Mouse (Mus musculus) neural tube, embryonic 13.5 days (tissue): ENCODE data around the gene Tecpr1. TPM values are rescaled to one million over a fixed set of nuclear protein-coding genes. Genes with fewer than 3 reads are reported as not detected.
A peak's percentile ranks its signal among the peaks of the same experiment; 100 is the strongest.

Source experiments
- ATAC-seq: fragments of 200-750 bp; cut with Nextera tagmentation; 2 replicates; pipeline ENCODE4 v1.8.0; 2017; ENCODE audit warnings: low read depth, mild to moderate bottlenecking, moderate TSS enrichment, moderate library complexity
- H3K27ac ChIP-seq: fragments of 300-500 bp; sonication (generic); replicated peaks from 2 replicates; pipeline ENCODE4 v1.5.1; 2015; ENCODE audit warnings: moderate library complexity, mild to moderate bottlenecking, inconsistent platforms
- H3K27me3 ChIP-seq: fragments of 300-500 bp; sonication (generic); 2 replicates; pipeline ENCODE4 v1.6.1; 2015; ENCODE audit warnings: mild to moderate bottlenecking, inconsistent platforms
- H3K36me3 ChIP-seq: fragments of 300-500 bp; sonication (generic); 2 replicates; pipeline ENCODE4 v1.6.1; 2015; ENCODE audit warnings: mild to moderate bottlenecking, inconsistent platforms
- H3K4me1 ChIP-seq: fragments of 300-500 bp; sonication (generic); replicated peaks from 2 replicates; pipeline ENCODE4 v1.6.1; 2015; ENCODE audit warnings: inconsistent platforms
- H3K4me2 ChIP-seq: fragments of 300-500 bp; sonication (generic); 2 replicates; pipeline ENCODE4 v1.6.1; 2015; ENCODE audit warnings: inconsistent platforms, mild to moderate bottlenecking, moderate library complexity
- H3K4me3 ChIP-seq: fragments of 300-500 bp; sonication (generic); 2 replicates; pipeline ENCODE4 v1.5.1; 2015; ENCODE audit warnings: mild to moderate bottlenecking, inconsistent platforms
- H3K9ac ChIP-seq: fragments of 300-500 bp; sonication (generic); 2 replicates; pipeline ENCODE4 v1.6.1; 2015; ENCODE audit warnings: moderate library complexity, mild to moderate bottlenecking, inconsistent platforms
- H3K9me3 ChIP-seq: fragments of 300-500 bp; sonication (generic); 2 replicates; pipeline ENCODE4 v1.6.1; 2016; ENCODE audit warnings: inconsistent platforms
- WGBS: fragments of 180-500 bp; shearing (Covaris S2); methylation state at CpG from one replicate; pipeline ENCODE4 v1.1.7; 2015; 5-methylcytosine and 5-hydroxymethylcytosine counted together
- polyA plus RNA-seq: library from polyadenylated mRNA; unstranded; fragments of >200 nt; fragmentation: Nextera tagmentation; extraction: Ambion mirVana; gene quantifications from 2 replicates; pipeline ENCODE4 v1.2.1, GENCODE M21; 2015

Gene Tecpr1
- polyA plus RNA-seq: 41.5 TPM in 2 replicates

GRCm38 (mm10) chr5:144223503-144223862 lies at the start of gene Tecpr1:
TSS of gene Tecpr1 (minus strand) at chr5:144223615.
- WGBS: under 1% methylated on average over 32 of the region's 37 CpGs
- peak; percentile 98 for ATAC-seq
- peak within 1 kb of the TSS; percentile 84 for H3K27ac ChIP-seq

DNA sequence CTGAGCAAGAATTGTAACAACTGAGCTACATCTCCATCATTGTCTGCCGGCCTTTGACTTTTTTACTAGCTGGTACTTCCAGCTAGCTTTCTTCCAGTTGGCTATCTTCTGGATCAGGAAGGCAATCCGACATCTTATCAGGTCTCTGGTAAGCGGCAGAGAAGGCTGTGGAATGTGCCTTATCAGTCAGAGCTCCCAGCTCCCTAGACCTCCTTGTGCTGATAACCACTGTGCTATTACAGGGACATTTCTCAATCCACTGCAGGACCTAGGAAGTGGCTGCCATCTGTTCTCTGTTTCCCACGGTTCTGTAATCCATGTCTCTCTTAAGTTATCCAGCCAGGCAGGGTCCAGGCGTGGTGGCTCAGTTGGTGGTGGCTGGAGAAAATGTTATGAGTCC lies 48.4 kb upstream of the Tecpr1 start:
- Histone ChIP-seq H3K36me3 (peaks cover 15% of the 10 kb centered on the region), H3K27me3 (no peaks in the 10 kb centered on the region), H3K4me2 (no peak overlapping the region), H3K4me3 (no peak overlapping the region), H3K4me1 (peaks cover 12% of the 10 kb centered on the region), H3K9me3 (no peaks in the 10 kb centered on the region), H3K9ac (no peak overlapping the region), H3K27ac (no peak overlapping the region)
- no peak for ATAC-seq
- WGBS: 87% methylated on average over 5 of the region's 5 CpGs

More at GRCm38 (mm10) chr5:144223503-144223862, at the start of gene Tecpr1:
- Histone ChIP-seq H3K4me2 (peak within 1 kb of the TSS; percentile 92), H3K4me3 (peak within 1 kb of the TSS; percentile 82), H3K36me3 (peaks cover 6% of the 10 kb centered on the region), H3K9ac (peak within 1 kb of the TSS; percentile 87), H3K9me3 (no peaks in the 10 kb centered on the region), H3K4me1 (peaks cover 44% of the 10 kb centered on the region), H3K27me3 (no peaks in the 10 kb centered on the region)

- no peak overlapping the region for H3K27ac ChIP-seq
- H3K9ac ChIP-seq: no peak overlapping the region
- no peak for ATAC-seq
- no peak overlapping the region for H3K4me2 ChIP-seq
- no peaks in the 10 kb centered on the region for H3K27me3 ChIP-seq
- 86% methylated on average over 3 of the region's 3 CpGs for WGBS
- H3K9me3 ChIP-seq: no peaks in the 10 kb centered on the region
- H3K4me3 ChIP-seq: no peak overlapping the region
- peaks cover 12% of the 10 kb centered on the region for H3K4me1 ChIP-seq
- peaks cover 21% of the 10 kb centered on the region for H3K36me3 ChIP-seq
Observed at GRCm38 (mm10) chr5:144271118-144271517, 47.7 kb upstream of the Tecpr1 start.

DNA sequence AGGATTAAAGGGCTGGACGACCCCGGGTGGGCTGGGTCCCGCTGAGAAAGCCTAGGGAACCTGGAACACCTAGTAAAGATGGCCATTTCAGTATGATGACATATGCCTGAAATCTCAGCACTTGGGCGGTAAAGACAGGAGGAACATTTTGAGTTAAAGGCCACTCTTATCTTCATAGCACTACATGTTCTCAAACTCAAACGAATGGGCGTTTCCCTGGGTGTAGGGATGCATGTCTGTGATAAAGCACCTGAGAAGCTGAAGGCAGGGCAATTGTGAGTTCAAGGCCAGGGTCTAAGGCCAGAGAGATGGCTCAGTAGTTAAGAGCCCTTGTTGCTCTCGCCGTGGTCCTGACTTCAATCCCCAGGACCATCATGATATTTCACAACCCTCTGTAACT lies 47.0 kb upstream of the Tecpr1 start:
- H3K9me3 ChIP-seq: no peaks in the 10 kb centered on the region
- no peak overlapping the region for H3K27ac ChIP-seq
- H3K4me3 ChIP-seq: no peak overlapping the region
- H3K9ac ChIP-seq: no peak overlapping the region
- ATAC-seq: no peak
- peaks cover 26% of the 10 kb centered on the region for H3K36me3 ChIP-seq
- no peaks in the 10 kb centered on the region for H3K27me3 ChIP-seq
- H3K4me2 ChIP-seq: no peak overlapping the region
- WGBS: 93% methylated on average over 8 of the region's 8 CpGs
- H3K4me1 ChIP-seq: peaks cover 12% of the 10 kb centered on the region

DNA sequence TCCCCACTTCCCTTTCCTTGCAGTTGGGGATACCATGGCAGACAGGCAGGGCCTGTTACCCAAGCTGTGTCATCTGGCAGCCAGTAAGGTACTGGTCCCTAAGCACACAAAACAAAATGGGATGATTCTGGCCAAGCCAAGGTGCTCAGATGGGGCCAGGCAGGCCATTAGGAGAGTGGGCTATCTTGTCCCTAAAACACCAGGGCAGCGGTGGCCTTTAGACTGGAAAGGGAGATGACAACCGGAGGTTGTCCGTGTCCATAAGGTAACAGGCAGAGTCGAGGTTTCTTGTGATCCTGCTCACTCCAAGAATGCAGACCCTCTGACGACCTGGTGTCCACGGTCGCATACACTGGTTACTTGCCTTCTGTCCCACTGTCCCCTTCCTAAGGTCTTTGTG lies 46.5 kb upstream of the Tecpr1 start:
- 94% methylated on average over 7 of the region's 7 CpGs for WGBS
- no peak overlapping the region for H3K4me3 ChIP-seq
- peaks cover 12% of the 10 kb centered on the region for H3K4me1 ChIP-seq
- H3K9me3 ChIP-seq: no peaks in the 10 kb centered on the region
- peaks cover 29% of the 10 kb centered on the region for H3K36me3 ChIP-seq
- no peak for ATAC-seq
- no peak overlapping the region for H3K9ac ChIP-seq
- no peak overlapping the region for H3K27ac ChIP-seq
- no peaks in the 10 kb centered on the region for H3K27me3 ChIP-seq
- H3K4me2 ChIP-seq: no peak overlapping the region

GRCm38 (mm10) chr5:144267535-144268241 lies 44.3 kb upstream of the Tecpr1 start:
- H3K9me3 ChIP-seq: no peaks in the 10 kb centered on the region
- WGBS: 75% methylated on average over 8 of the region's 8 CpGs
- H3K4me2 ChIP-seq: no peak overlapping the region
- no peak overlapping the region for H3K27ac ChIP-seq
- H3K4me1 ChIP-seq: peaks cover 11% of the 10 kb centered on the region
- peak; percentile 19; the same call in 1 of the 2 replicates for ATAC-seq
- no peaks in the 10 kb centered on the region for H3K27me3 ChIP-seq
- no peak overlapping the region for H3K4me3 ChIP-seq
- peaks cover 41% of the 10 kb centered on the region for H3K36me3 ChIP-seq
- H3K9ac ChIP-seq: no peak overlapping the region

DNA sequence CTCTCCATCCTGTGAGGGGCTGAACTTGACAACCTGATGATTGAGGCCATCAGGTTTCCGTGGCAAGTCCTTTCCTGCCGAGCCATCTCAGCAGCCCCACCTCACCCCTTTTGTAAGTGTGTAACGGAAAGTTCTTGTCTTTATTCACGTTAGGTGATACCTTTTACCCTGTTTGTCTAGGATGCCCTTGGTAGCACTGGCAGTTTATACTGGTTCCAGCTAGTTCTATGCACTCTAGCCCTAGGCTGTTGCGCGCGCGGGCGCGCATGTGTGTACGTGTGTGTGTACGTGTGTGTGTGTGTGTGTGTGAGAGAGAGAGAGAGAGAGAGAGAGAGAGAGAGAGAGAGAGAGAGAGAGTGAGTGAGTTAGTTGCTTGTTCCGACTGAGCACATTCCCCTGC lies 40.1 kb upstream of the Tecpr1 start:
- H3K27me3 ChIP-seq: no peaks in the 10 kb centered on the region
- WGBS: 88% methylated on average over 13 of the region's 13 CpGs
- no peak overlapping the region for H3K27ac ChIP-seq
- no peaks in the 10 kb centered on the region for H3K9me3 ChIP-seq
- H3K4me3 ChIP-seq: no peak overlapping the region
- no peak overlapping the region for H3K4me2 ChIP-seq
- H3K36me3 ChIP-seq: peaks cover 60% of the 10 kb centered on the region
- H3K4me1 ChIP-seq: peaks cover 41% of the 10 kb centered on the region
- no peak for ATAC-seq
- no peak overlapping the region for H3K9ac ChIP-seq

DNA sequence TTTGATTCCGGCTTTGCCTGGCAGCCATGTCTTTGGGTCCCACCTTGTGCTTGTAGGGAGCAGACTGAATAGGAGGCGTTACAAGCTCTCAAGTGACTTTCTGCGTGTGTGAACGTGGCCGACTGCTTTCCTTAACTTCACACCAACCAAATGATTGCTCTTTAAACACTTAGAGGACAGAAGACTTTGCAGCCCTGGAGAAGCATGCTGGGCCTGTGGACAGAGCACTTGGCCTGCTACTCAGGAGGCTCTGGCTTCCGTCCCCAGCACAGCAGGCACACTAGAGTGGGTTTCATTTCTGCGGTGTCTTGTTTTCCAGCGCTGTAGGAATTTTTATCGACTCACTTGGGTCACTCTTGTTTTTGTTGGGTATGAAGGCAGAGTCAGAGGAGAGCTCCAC lies 39.7 kb upstream of the Tecpr1 start:
- H3K4me3 ChIP-seq: no peak overlapping the region
- H3K36me3 ChIP-seq: peaks cover 59% of the 10 kb centered on the region
- no peak for ATAC-seq
- H3K9ac ChIP-seq: no peak overlapping the region
- 82% methylated on average over 9 of the region's 9 CpGs for WGBS
- H3K27me3 ChIP-seq: no peaks in the 10 kb centered on the region
- H3K9me3 ChIP-seq: no peaks in the 10 kb centered on the region
- H3K4me2 ChIP-seq: no peak overlapping the region
- H3K27ac ChIP-seq: no peak overlapping the region
- H3K4me1 ChIP-seq: peaks cover 45% of the 10 kb centered on the region

- Histone ChIP-seq H3K4me3 (no peak overlapping the region), H3K27ac (no peak overlapping the region), H3K4me2 (no peak overlapping the region), H3K27me3 (no peaks in the 10 kb centered on the region), H3K36me3 (peaks cover 52% of the 10 kb centered on the region), H3K9ac (no peak overlapping the region), H3K9me3 (no peaks in the 10 kb centered on the region), H3K4me1 (peaks cover 51% of the 10 kb centered on the region)
- WGBS: 93% methylated on average over 5 of the region's 5 CpGs
- ATAC-seq: no peak
Observed at GRCm38 (mm10) chr5:144261829-144262228, 38.4 kb upstream of the Tecpr1 start.

DNA sequence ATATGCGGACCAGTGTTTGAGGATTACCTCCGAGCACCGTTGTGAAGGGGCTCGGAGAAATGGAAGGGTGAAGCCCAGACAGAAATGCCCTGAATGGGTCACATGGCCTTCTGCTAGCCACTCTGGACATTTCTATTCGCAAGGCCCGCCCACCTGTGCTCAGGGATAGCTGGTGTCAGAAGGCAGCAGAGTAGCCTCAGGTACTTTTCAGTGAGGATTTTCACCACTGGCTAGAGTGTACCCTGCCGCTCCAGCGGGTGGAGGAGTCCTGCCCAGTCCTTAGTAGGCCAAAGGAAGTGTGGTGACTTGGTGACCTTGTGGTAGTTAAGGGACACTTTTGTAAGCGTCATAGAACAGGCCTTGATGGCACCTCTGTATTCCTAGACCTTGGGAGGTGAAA lies 37.9 kb upstream of the Tecpr1 start:
- peaks cover 47% of the 10 kb centered on the region for H3K36me3 ChIP-seq
- H3K4me3 ChIP-seq: no peak overlapping the region
- H3K9ac ChIP-seq: no peak overlapping the region
- H3K9me3 ChIP-seq: no peaks in the 10 kb centered on the region
- H3K4me2 ChIP-seq: no peak overlapping the region
- H3K27me3 ChIP-seq: no peaks in the 10 kb centered on the region
- H3K4me1 ChIP-seq: peaks cover 56% of the 10 kb centered on the region
- WGBS: 86% methylated on average over 9 of the region's 9 CpGs
- ATAC-seq: no peak
- no peak overlapping the region for H3K27ac ChIP-seq

GRCm38 (mm10) chr5:144260464-144260863 lies 37.0 kb upstream of the Tecpr1 start:
- Histone ChIP-seq H3K9me3 (no peaks in the 10 kb centered on the region), H3K27ac (no peak overlapping the region), H3K4me1 (peaks cover 62% of the 10 kb centered on the region), H3K9ac (no peak overlapping the region), H3K4me2 (no peak overlapping the region), H3K27me3 (no peaks in the 10 kb centered on the region), H3K36me3 (peaks cover 40% of the 10 kb centered on the region), H3K4me3 (no peak overlapping the region)
- WGBS: 87% methylated on average over 8 of the region's 8 CpGs
- no peak for ATAC-seq

DNA sequence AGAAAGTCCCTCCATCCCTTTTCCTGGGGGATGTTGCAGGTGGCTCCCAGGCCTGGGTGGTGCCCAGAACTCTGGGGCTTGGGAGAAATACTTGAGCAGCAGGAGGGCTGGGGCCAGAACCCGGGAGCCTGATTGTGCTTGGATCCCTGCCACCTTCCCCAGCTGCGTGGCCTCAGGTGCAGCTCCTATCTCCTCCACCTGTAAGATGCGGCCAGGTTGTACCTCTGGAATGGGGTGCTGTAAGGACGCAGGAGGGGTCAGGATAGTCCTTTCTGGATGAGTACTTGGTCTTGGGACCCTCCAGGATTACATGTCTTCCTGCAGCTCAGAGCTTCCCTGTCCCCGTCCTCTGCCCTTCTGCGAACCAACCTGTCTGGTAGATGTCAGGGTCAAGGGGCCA lies 35.8 kb upstream of the Tecpr1 start:
- no peak overlapping the region for H3K4me3 ChIP-seq
- 74% methylated on average over 6 of the region's 6 CpGs for WGBS
- H3K9me3 ChIP-seq: no peaks in the 10 kb centered on the region
- no peak overlapping the region for H3K27ac ChIP-seq
- no peaks in the 10 kb centered on the region for H3K27me3 ChIP-seq
- peaks cover 30% of the 10 kb centered on the region for H3K36me3 ChIP-seq
- H3K4me1 ChIP-seq: peaks cover 67% of the 10 kb centered on the region
- no peak for ATAC-seq
- peak overlapping the region; percentile 97 for H3K9ac ChIP-seq
- H3K4me2 ChIP-seq: peak overlapping the region; percentile 66

DNA sequence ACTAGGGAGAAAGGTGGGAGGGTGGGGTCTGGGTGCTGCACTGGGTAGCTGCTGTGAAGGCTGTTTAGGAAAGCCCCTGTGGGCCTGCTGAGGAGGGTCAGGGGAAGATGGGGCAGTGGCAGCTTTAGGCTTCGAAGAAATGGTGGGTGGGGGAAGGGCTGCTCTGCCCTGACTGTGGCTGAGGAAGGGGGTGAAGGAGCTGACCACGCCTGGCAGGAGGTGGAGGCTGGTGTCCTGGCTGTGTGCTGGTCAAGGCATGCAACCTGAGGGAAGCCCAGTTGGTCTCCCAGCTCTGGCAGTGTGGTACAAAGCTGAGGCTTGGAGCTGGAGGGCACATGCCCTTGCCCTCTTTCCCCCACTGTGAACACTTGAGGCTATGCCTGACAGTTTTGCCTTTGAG lies 35.3 kb upstream of the Tecpr1 start:
- peak overlapping the region; percentile 97 for H3K9ac ChIP-seq
- ATAC-seq: no peak
- H3K9me3 ChIP-seq: no peaks in the 10 kb centered on the region
- 12% methylated on average over 2 of the region's 2 CpGs for WGBS
- peak overlapping the region; percentile 66 for H3K4me2 ChIP-seq
- H3K27ac ChIP-seq: no peak overlapping the region
- H3K4me3 ChIP-seq: peak overlapping the region; percentile 98; the same call in 1 of the 2 replicates
- no peaks in the 10 kb centered on the region for H3K27me3 ChIP-seq
- H3K36me3 ChIP-seq: peaks cover 29% of the 10 kb centered on the region
- peaks cover 68% of the 10 kb centered on the region for H3K4me1 ChIP-seq
